Mouse (Mus musculus) liver, embryonic 14.5 days (tissue): ENCODE data around the gene Spata19. TPM values are rescaled to one million over a fixed set of nuclear protein-coding genes. Genes with fewer than 3 reads are reported as not detected.

Experiments used
- ATAC-seq: fragments of 200-750 bp; cut with Nextera tagmentation; 2 replicates; pipeline ENCODE4 v1.8.0; 2017; ENCODE audit warnings: moderate number of reproducible peaks, mild to moderate bottlenecking, moderate library complexity; ENCODE audit not compliant: insufficient read depth
- DNase-seq, 3 experiments: peaks; one replicate each; pipeline ENCODE4 v3.0.0-alpha.2; 2012 to 2013; ENCODE audit warnings: low read depth in 3 of 3, low spot score in 3 of 3
- H3K27ac ChIP-seq: fragments of 300-500 bp; sonication (generic); 2 replicates; pipeline ENCODE4 v1.5.1; 2014; ENCODE audit warnings: moderate library complexity, mild to moderate bottlenecking, control low read depth, inconsistent platforms
- H3K27me3 ChIP-seq: fragments of 300-500 bp; sonication (generic); 2 replicates; pipeline ENCODE4 v1.6.1; 2014; ENCODE audit warnings: mild to moderate bottlenecking, low read length, moderate library complexity; ENCODE audit not compliant: control insufficient read depth, insufficient read depth
- H3K36me3 ChIP-seq: fragments of 300-500 bp; sonication (generic); replicated peaks from 2 replicates; pipeline ENCODE4 v1.6.1; 2014; ENCODE audit warnings: low read depth; ENCODE audit not compliant: control insufficient read depth, insufficient read depth
- H3K4me1 ChIP-seq, 2 experiments: fragments of 200-500 bp in 1 of 2; fragments of 300-500 bp in 1 of 2; sonication (generic) in 1 of 2; replicated peaks; 2 replicates each; pipeline ENCODE4 v1.6.1; 2012 to 2014; ENCODE audit warnings: antibody characterized with exemption in 1 of 2, inconsistent platforms in 1 of 2, low read length in 1 of 2; ENCODE audit not compliant: control insufficient read depth in 2 of 2, insufficient read depth in 2 of 2
- H3K4me2 ChIP-seq: fragments of 300-500 bp; sonication (generic); 2 replicates; pipeline ENCODE4 v1.6.1; 2014; ENCODE audit warnings: low read depth, mild to moderate bottlenecking, control low read depth, moderate library complexity
- H3K4me3 ChIP-seq, 2 experiments: fragments of 200-500 bp in 1 of 2; fragments of 300-500 bp in 1 of 2; sonication (generic) in 1 of 2; 2 replicates each; pipeline ENCODE4 v1.5.1; 2012 to 2014; ENCODE audit warnings: low read depth in 2 of 2, low read length in 2 of 2, mild to moderate bottlenecking in 2 of 2, control low read depth in 1 of 2, inconsistent platforms in 1 of 2, moderate library complexity in 1 of 2; ENCODE audit not compliant: insufficient read depth in 1 of 2
- H3K9ac ChIP-seq: fragments of 300-500 bp; sonication (generic); replicated peaks from 2 replicates; pipeline ENCODE4 v1.6.1; 2014; ENCODE audit warnings: mild to moderate bottlenecking, control low read depth, moderate library complexity
- H3K9me3 ChIP-seq: fragments of 300-500 bp; sonication (generic); 2 replicates; pipeline ENCODE4 v1.6.1; 2016; ENCODE audit warnings: low read length, mixed read lengths; ENCODE audit not compliant: control insufficient read depth
- CTCF ChIP-seq: IDR thresholded peaks from 2 replicates; pipeline ENCODE4 v1.5.1; 2016; ENCODE audit warnings: antibody characterized with exemption, low read depth, control low read depth
- EP300 ChIP-seq: IDR thresholded peaks from 2 replicates; pipeline ENCODE4 v1.6.1; 2016; ENCODE audit warnings: antibody characterized with exemption, low read depth
- WGBS: fragments of 180-500 bp; shearing (Covaris S2); extraction: QIAGEN DNeasy Blood & Tissue Kit; methylation state at CpG from one replicate; pipeline ENCODE4 v1.1.7; 2014; ENCODE audit not compliant: insufficient replicate concordance; 5-methylcytosine and 5-hydroxymethylcytosine counted together
- polyA plus RNA-seq, 2 experiments: library from polyadenylated mRNA; depleted of rRNA in 1 of 2; stranded (reverse) in 1 of 2; unstranded in 1 of 2; fragments of >200 nt; fragmentation: Nextera tagmentation in 1 of 2; extraction: Ambion mirVana in 1 of 2; gene quantifications; 2 replicates each; pipeline versions ENCODE4 v1.2.1 to v1.2.3; 2012 to 2014

The Spata19 gene
- polyA plus RNA-seq, 2 experiments, result not detected

DNA sequence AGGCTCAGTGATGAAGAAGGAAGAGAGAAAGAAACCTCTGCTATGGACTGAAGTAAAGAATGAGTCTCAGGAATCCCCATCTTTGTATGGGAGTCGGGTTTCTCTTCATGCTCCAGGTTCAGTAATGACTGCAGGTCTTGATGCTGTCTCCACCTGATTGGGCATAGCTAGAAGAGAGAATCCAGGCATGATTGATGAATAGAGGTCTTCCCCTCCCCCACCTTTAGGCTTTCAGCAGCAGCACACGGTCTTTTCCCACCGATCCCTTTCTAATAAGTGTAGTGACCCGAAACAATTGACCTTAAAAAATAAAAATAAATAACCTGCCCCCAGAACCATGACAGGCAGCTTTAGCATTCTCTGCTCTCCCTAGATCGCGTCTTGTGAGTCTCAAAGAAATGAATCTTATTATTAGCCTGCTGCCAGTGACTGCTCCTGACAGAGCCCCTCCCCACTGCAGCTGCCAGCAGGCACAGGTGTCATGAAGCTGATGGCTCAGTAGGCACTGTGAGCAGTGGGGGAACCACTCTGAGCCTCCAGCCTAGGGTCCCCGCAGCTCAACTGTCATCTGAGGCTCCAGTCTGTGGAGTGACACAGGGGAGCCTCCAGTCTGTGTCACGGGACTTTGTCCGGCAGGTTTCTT lies 53.3 kb downstream of the Spata19 start:
- H3K4me1 ChIP-seq, result no peaks in the 10 kb centered on the region
- no peak overlapping the region for H3K9ac ChIP-seq
- no peak for DNase-seq
- no peaks in the 10 kb centered on the region for H3K9me3 ChIP-seq
- no peak overlapping the region for H3K27ac ChIP-seq
- no peak for TF ChIP-seq CTCF
- TF ChIP-seq EP300, result no peak
- H3K4me2 ChIP-seq, result no peak overlapping the region
- H3K27me3 ChIP-seq, result no peaks in the 10 kb centered on the region
- no peak overlapping the region for H3K4me3 ChIP-seq
- WGBS, result 48% methylated on average over 9 of the region's 9 CpGs
- no peaks in the 10 kb centered on the region for H3K36me3 ChIP-seq
- no peak for ATAC-seq

Other genes starting within 250 kb of the Spata19 start
- 1.4 and 1.7 TPM in 2 replicates for gene Jam3, start 241.4 kb upstream of the Spata19 start, polyA plus RNA-seq (2012; rRNA removed)
- 2.1 and 2.3 TPM in 2 replicates for gene Jam3, start 241.4 kb upstream of the Spata19 start, polyA plus RNA-seq (2014; fragmentation: Nextera tagmentation; extraction: Ambion mirVana)
- gene Igsf9b, start 97.6 kb upstream of the Spata19 start, polyA plus RNA-seq (2012; rRNA removed), result 0.01 TPM in 2 replicates
- gene Igsf9b, start 97.6 kb upstream of the Spata19 start, polyA plus RNA-seq (2014; fragmentation: Nextera tagmentation; extraction: Ambion mirVana), result 0.01 TPM in 2 replicates